Mouse (Mus musculus): ENCODE results near the gene Adprhl1. TPM values are rescaled to one million over a fixed set of nuclear protein-coding genes. Genes with fewer than 3 reads are reported as not detected.
A peak's percentile ranks its signal among the peaks of the same experiment; 100 is the strongest.

The Adprhl1 gene
- total and polyA plus RNA-seq, 3 experiments = not detected

DNA sequence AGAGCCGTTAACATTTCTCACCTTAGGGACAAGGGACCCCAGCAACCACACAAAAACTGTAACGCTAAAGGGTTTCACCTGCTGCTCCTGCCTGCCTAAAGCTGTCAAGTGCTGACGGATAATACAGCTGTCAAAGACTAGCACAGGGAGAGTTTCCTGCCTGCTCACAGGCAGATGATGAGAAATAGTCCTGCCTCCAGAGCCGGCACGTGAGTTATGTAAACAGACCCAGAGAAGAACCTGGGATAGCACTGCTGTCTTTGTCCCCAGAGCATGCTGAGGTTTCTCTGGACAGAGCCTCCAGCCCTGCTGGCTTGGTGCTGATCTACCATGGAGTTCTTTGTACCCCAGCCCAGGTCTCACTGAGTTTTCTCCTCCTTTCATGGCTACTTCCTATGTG, 36.9 kb downstream of the Adprhl1 start:
- dilution Hi-C loops (cut with MboI; ENCODE audit: extremely low pct_ligation_motif_present, extremely low pct_unique_long_range_greater_than_20kb, low sequenced_read_pairs) (no loop called here), in situ Hi-C loops (cut with MboI; ENCODE audit: low pct_ligation_motif_present, low pct_unique_long_range_greater_than_20kb, low sequenced_read_pairs) (loop anchor here (25.0 kb wide), 1 partner anchor 230 kb away; no protein-coding TSS in a partner anchor)
- TF ChIP-seq CHD2 (IDR thresholded peaks at IDR 0.05; ENCODE audit: low read length) = no peak
- H3K4me2 ChIP-seq (ENCODE audit: insufficient read depth, low read depth, poor library complexity, severe bottlenecking) = no peak overlapping the region
- H3K79me2 ChIP-seq (replicated peaks; ENCODE audit: control insufficient read depth, extremely low read depth, insufficient read depth, poor library complexity, severe bottlenecking) = no peaks in the 10 kb centered on the region
- H3K27ac ChIP-seq (ENCODE audit: insufficient read depth, low read depth) = no peak overlapping the region
- H3K4me1 ChIP-seq (ENCODE audit: control insufficient read depth in 1 of 2, insufficient read depth in 2 of 2) = peaks cover 22 to 36% of the 10 kb centered on the region in 2 experiments
- no peak overlapping the region for H3K9ac ChIP-seq (ENCODE audit: insufficient read depth, low read depth)
- H3K4me3 ChIP-seq (replicated peaks in 1 of 3; ENCODE audit: low read depth in 2 of 3, low read length in 2 of 3, poor library complexity in 1 of 3) = no peak overlapping the region
- H3K27me3 ChIP-seq (replicated peaks) = peaks cover 65% of the 10 kb centered on the region
- DNase-seq (ENCODE audit: extremely low read depth) = no peak
- no peaks in the 10 kb centered on the region for H3K9me3 ChIP-seq (replicated peaks; ENCODE audit: low read length)
- H3K36me3 ChIP-seq (replicated peaks in 1 of 2; ENCODE audit: control insufficient read depth in 1 of 2, insufficient read depth in 1 of 2, low read length in 1 of 2) = no peaks in the 10 kb centered on the region

DNA sequence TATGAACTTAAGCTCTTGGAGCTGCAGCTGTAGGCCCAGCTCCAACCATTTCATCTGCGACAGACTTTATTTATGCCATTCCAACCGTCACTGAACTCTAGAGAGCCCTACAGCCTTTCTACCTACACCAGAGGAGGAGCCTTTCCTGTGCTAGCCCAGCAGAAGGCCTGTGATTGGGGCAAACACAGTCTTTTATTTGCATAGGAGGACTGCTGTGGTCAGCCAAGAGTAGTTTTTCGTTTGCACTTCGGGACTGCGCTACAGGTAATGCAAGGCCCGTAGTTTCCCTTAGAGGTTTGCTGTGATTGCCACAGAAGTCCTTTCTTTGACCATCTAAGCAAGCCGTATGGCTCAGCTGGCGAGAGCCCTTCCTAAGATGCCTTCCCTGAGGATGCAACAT, 37.6 kb downstream of the Adprhl1 start:
- in situ Hi-C loops (cut with MboI; ENCODE audit: low pct_ligation_motif_present, low pct_unique_long_range_greater_than_20kb, low sequenced_read_pairs) = loop anchor here (25.0 kb wide), 1 partner anchor 229 kb away; no protein-coding TSS in a partner anchor
- no peaks in the 10 kb centered on the region for H3K36me3 ChIP-seq (replicated peaks in 1 of 2; ENCODE audit: control insufficient read depth in 1 of 2, insufficient read depth in 1 of 2, low read length in 1 of 2)
- no peaks in the 10 kb centered on the region for H3K9me3 ChIP-seq (replicated peaks; ENCODE audit: low read length)

DNA sequence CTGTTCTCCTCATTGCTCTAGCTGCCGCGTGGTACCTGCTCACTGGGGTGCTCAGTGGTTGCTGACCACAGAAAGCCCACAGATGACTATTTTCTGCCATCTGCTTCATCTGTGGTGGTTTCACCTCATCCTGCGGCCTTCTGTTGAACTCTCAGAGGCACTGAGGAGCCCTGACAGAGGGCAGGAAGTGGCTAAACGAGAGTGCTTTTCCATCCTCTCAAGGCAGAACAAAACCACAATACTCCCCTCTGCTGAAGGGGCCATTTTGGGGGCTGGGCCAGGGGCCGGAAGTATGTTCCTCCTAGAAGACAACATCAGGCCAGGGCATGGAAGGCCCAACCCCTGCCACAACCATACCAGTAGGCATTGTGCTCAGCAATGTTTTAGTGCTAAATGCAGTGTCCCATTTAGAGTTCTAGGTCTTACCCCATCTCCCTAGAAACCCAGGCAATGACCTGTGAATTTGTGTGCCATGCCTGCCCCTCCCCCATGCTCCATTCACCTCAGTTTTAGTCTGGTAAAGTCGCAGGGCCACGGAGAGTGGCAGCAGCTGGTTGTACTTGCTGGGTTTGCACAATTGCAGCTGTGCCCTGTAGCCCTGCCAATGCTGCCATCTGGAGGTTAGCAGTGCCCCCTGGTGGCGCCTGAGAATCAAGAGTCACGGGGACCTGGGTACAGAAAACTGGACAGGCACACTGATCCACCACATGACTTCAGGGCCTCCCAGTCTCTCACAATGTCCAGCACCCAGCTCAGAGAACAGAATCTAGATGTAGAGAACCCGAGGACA, 40.3 kb downstream of the Adprhl1 start:
- in situ Hi-C loops (cut with MboI; ENCODE audit: low pct_ligation_motif_present, low pct_unique_long_range_greater_than_20kb, low sequenced_read_pairs) = loop anchor here (25.0 kb wide), 1 partner anchor 226 kb away; no protein-coding TSS in a partner anchor
- H3K27ac ChIP-seq (ENCODE audit: insufficient read depth, low read depth) = peak overlapping the region; percentile 65; the same call in 1 of the 2 replicates
- no peak overlapping the region for H3K9ac ChIP-seq (ENCODE audit: insufficient read depth, low read depth)
- H3K79me2 ChIP-seq (replicated peaks; ENCODE audit: control insufficient read depth, extremely low read depth, insufficient read depth, poor library complexity, severe bottlenecking) = no peaks in the 10 kb centered on the region
- H3K36me3 ChIP-seq (replicated peaks in 1 of 2; ENCODE audit: control insufficient read depth in 1 of 2, insufficient read depth in 1 of 2, low read length in 1 of 2) = no peaks in the 10 kb centered on the region
- peak; percentile 98 for DNase-seq (ENCODE audit: extremely low read depth)
- H3K4me2 ChIP-seq (ENCODE audit: insufficient read depth, low read depth, poor library complexity, severe bottlenecking) = peak overlapping the region; percentile 52
- peaks cover 17 to 34% of the 10 kb centered on the region in 2 experiments for H3K4me1 ChIP-seq (ENCODE audit: control insufficient read depth in 1 of 2, insufficient read depth in 2 of 2)
- H3K27me3 ChIP-seq (replicated peaks) = peaks cover 63% of the 10 kb centered on the region
- dilution Hi-C loops (cut with MboI; ENCODE audit: extremely low pct_ligation_motif_present, extremely low pct_unique_long_range_greater_than_20kb, low sequenced_read_pairs) = no loop called here
- no peaks in the 10 kb centered on the region for H3K9me3 ChIP-seq (replicated peaks; ENCODE audit: low read length)
- H3K4me3 ChIP-seq (replicated peaks in 1 of 3; ENCODE audit: low read depth in 2 of 3, low read length in 2 of 3, poor library complexity in 1 of 3) = peak overlapping the region in 1 of 3 experiments; percentile 4
- TF ChIP-seq GABPA (IDR thresholded peaks at IDR 0.05; ENCODE audit: insufficient replicate concordance, low read depth, low read length) (no peak), MXI1 (IDR thresholded peaks at IDR 0.05; ENCODE audit: low read depth, low read length) (peak; percentile 72; the same call in 1 of the 2 replicates), SIN3A (IDR thresholded peaks at IDR 0.05; ENCODE audit: low read length) (peak; percentile 75; the same call in 1 of the 2 replicates), USF1 (IDR thresholded peaks at IDR 0.05; ENCODE audit: low read depth, low read length) (peak; percentile 27), POLR2A (IDR thresholded peaks at IDR 0.05; ENCODE audit: low read depth, low read length) (0 out of 2 replicates have a peak, but pooled peaks have one; percentile 15), USF2 (conservative IDR thresholded peaks at IDR 0.05; ENCODE audit: low read depth, low read length) (no peak), ZKSCAN1 (IDR thresholded peaks at IDR 0.05; ENCODE audit: borderline replicate concordance, low read depth, low read length) (no peak), ETS1 (conservative IDR thresholded peaks at IDR 0.05; ENCODE audit: low read depth, low read length) (peak; percentile 93), CTCF (conservative IDR thresholded peaks at IDR 0.05 in 1 of 2, IDR thresholded peaks at IDR 0.05 in 1 of 2; ENCODE audit: low read depth in 2 of 2, low read length in 2 of 2) (peak; percentile 32 to 86; a peak in 3 of 4 replicates), TCF12 (IDR thresholded peaks at IDR 0.05; ENCODE audit: low read depth, low read length) (peak; percentile 99), TBP (conservative IDR thresholded peaks at IDR 0.05; ENCODE audit: low read depth, low read length) (no peak), EP300 (IDR thresholded peaks at IDR 0.05; ENCODE audit: low read length) (peak; percentile 98), CHD2 (IDR thresholded peaks at IDR 0.05; ENCODE audit: low read length) (peak; percentile 86), JUND (conservative IDR thresholded peaks at IDR 0.05; ENCODE audit: low read depth, low read length) (peak; percentile 76), POLR2AphosphoS2 (IDR thresholded peaks at IDR 0.05; ENCODE audit: low read depth, low read length) (no peak), MYC (IDR thresholded peaks at IDR 0.05; ENCODE audit: low read depth, low read length) (peak; percentile 95), BHLHE40 (IDR thresholded peaks at IDR 0.05; ENCODE audit: low read depth, low read length) (peak; percentile 96)

More for the DNA sequence above, 37.6 kb downstream of the Adprhl1 start:
- no peak for TF ChIP-seq E2F4 (IDR thresholded peaks at IDR 0.05; ENCODE audit: insufficient replicate concordance, low read depth, low read length)
- TF ChIP-seq USF1 (IDR thresholded peaks at IDR 0.05; ENCODE audit: low read depth, low read length) = no peak
- no peak for TF ChIP-seq ZKSCAN1 (IDR thresholded peaks at IDR 0.05; ENCODE audit: borderline replicate concordance, low read depth, low read length)
- no peak for TF ChIP-seq JUND (conservative IDR thresholded peaks at IDR 0.05; ENCODE audit: low read depth, low read length)
- TF ChIP-seq KAT2A (IDR thresholded peaks at IDR 0.05; ENCODE audit: insufficient replicate concordance, low read length) = no peak
- TF ChIP-seq CHD2 (IDR thresholded peaks at IDR 0.05; ENCODE audit: low read length) = no peak
- no peak for TF ChIP-seq ZMIZ1 (IDR thresholded peaks at IDR 0.05; ENCODE audit: low read depth, low read length)
- no peak for TF ChIP-seq TBP (conservative IDR thresholded peaks at IDR 0.05; ENCODE audit: low read depth, low read length)
- no peak for TF ChIP-seq MAX (IDR thresholded peaks at IDR 0.05; ENCODE audit: low read length)
- TF ChIP-seq MAFK (IDR thresholded peaks at IDR 0.05; ENCODE audit: insufficient replicate concordance, low read length) = no peak
- no peak for TF ChIP-seq MEF2A (IDR thresholded peaks at IDR 0.05; ENCODE audit: borderline replicate concordance, low read depth, low read length)
- no peak for TF ChIP-seq JUN (IDR thresholded peaks at IDR 0.05; ENCODE audit: insufficient read depth, low read depth, low read length)
- TF ChIP-seq UBTF (IDR thresholded peaks at IDR 0.05; ENCODE audit: low read depth, low read length) = no peak
- TF ChIP-seq POLR2A (IDR thresholded peaks at IDR 0.05; ENCODE audit: low read depth, low read length) = no peak
- TF ChIP-seq SIN3A (IDR thresholded peaks at IDR 0.05; ENCODE audit: low read length) = no peak
- no peak for TF ChIP-seq NRF1 (IDR thresholded peaks at IDR 0.05; ENCODE audit: low read depth, low read length)
- no peak for TF ChIP-seq MAZ (IDR thresholded peaks at IDR 0.05; ENCODE audit: low read depth, low read length)
- no peak for TF ChIP-seq ETS1 (conservative IDR thresholded peaks at IDR 0.05; ENCODE audit: low read depth, low read length)
- Histone ChIP-seq H3K4me1 (ENCODE audit: control insufficient read depth in 1 of 2, insufficient read depth in 2 of 2) (peaks cover 22 to 36% of the 10 kb centered on the region in 2 experiments), H3K27ac (ENCODE audit: insufficient read depth, low read depth) (no peak overlapping the region), H3K4me3 (replicated peaks in 1 of 3; ENCODE audit: low read depth in 2 of 3, low read length in 2 of 3, poor library complexity in 1 of 3) (no peak overlapping the region), H3K27me3 (replicated peaks) (peaks cover 62% of the 10 kb centered on the region), H3K79me2 (replicated peaks; ENCODE audit: control insufficient read depth, extremely low read depth, insufficient read depth, poor library complexity, severe bottlenecking) (no peaks in the 10 kb centered on the region), H3K4me2 (ENCODE audit: insufficient read depth, low read depth, poor library complexity, severe bottlenecking) (no peak overlapping the region), H3K9ac (ENCODE audit: insufficient read depth, low read depth) (no peak overlapping the region)
- dilution Hi-C loops (cut with MboI; ENCODE audit: extremely low pct_ligation_motif_present, extremely low pct_unique_long_range_greater_than_20kb, low sequenced_read_pairs) = no loop called here
- DNase-seq (ENCODE audit: extremely low read depth) = no peak

All from CH12.LX (cell line).